Comparison of ENCODE assay signal across 7 mouse cellular contexts in genomic region chr6:83774781-83775563, GRCm38 (mm10). TPM values are rescaled to one million over a fixed set of nuclear protein-coding genes. Genes with fewer than 3 reads are reported as not detected.
DNase-seq lines count a peak whose midpoint lies in the region; ATAC-seq and TF ChIP-seq lines count a peak whose summit lies in the region.

No protein-coding gene starts in this region.

- H3ac ChIP-seq in C2C12 (ENCODE audit: control insufficient read depth, insufficient read length, low read depth) = peak overlapping the region; percentile 95

- peak overlapping the region; percentile 78 for H3K27ac ChIP-seq in liver, embryonic 14.5 days
- H3K27ac ChIP-seq in stomach, embryonic 14.5 days (ENCODE audit: low read length) = peak overlapping the region; percentile 88

- peak overlapping the region; percentile 73 for H3K4me2 ChIP-seq in liver, embryonic 14.5 days (ENCODE audit: low read depth)
- peak overlapping the region; percentile 78 for H3K4me2 ChIP-seq in stomach, embryonic 14.5 days (replicated peaks; ENCODE audit: low read depth, low read length)

- peak; percentile 54 for ATAC-seq in liver, embryonic 14.5 days (ENCODE audit: insufficient read depth)
- ATAC-seq in stomach, embryonic 14.5 days (ENCODE audit: insufficient number of reproducible peaks, insufficient read depth, low FRiP score, low read depth) = peak; percentile 31

- peaks cover 29% of the 10 kb centered on the region for H3K79me2 ChIP-seq in C2C12 (ENCODE audit: control insufficient read depth, insufficient read depth)

- TF ChIP-seq EP300 in liver, embryonic 14.5 days (IDR thresholded peaks at IDR 0.05; ENCODE audit: low read depth) = no peak

- H3K27me3 ChIP-seq in C2C12 (ENCODE audit: control insufficient read depth, insufficient read depth, insufficient read length) = no peaks in the 10 kb centered on the region
- H3K27me3 ChIP-seq in liver, embryonic 14.5 days (ENCODE audit: control insufficient read depth, insufficient read depth, low read length) = no peaks in the 10 kb centered on the region
- H3K27me3 ChIP-seq in stomach, embryonic 14.5 days (ENCODE audit: control insufficient read depth, insufficient read depth, low read length) = no peaks in the 10 kb centered on the region

- H3K4me1 ChIP-seq in liver, embryonic 14.5 days (replicated peaks; ENCODE audit: control insufficient read depth in 2 of 2, insufficient read depth in 2 of 2, low read length in 1 of 2) = peaks cover 0 to 8% of the 10 kb centered on the region in 2 experiments; a peak in 2 of 4 replicates
- peaks cover 15% of the 10 kb centered on the region; the same call in 1 of the 2 replicates for H3K4me1 ChIP-seq in stomach, embryonic 14.5 days (ENCODE audit: control insufficient read depth, insufficient read depth, low read length)

- H3K36me3 ChIP-seq in C2C12 (ENCODE audit: control insufficient read depth, insufficient read depth) = peaks cover 13% of the 10 kb centered on the region
- H3K36me3 ChIP-seq in liver, embryonic 14.5 days (replicated peaks; ENCODE audit: control insufficient read depth, insufficient read depth, low read depth) = no peaks in the 10 kb centered on the region; the same call in 1 of the 2 replicates
- peaks cover 11% of the 10 kb centered on the region for H3K36me3 ChIP-seq in stomach, embryonic 14.5 days (ENCODE audit: control insufficient read depth, insufficient read depth, low read length)

- WGBS in liver, embryonic 14.5 days (ENCODE audit: insufficient replicate concordance) = 1% methylated on average over 14 of the region's 14 CpGs
- WGBS in stomach, embryonic 14.5 days = 1% methylated on average over 14 of the region's 14 CpGs

- H3K79me3 ChIP-seq in C2C12 (ENCODE audit: low read depth) = peaks cover 11% of the 10 kb centered on the region

- peak overlapping the region; percentile 85 for H3K9ac ChIP-seq in liver, embryonic 14.5 days (replicated peaks)
- H3K9ac ChIP-seq in stomach, embryonic 14.5 days (replicated peaks; ENCODE audit: low read depth, low read length) = peak overlapping the region; percentile 90

- no peak for TF ChIP-seq CTCF in C2C12 (IDR thresholded peaks at IDR 0.05; ENCODE audit: control insufficient read depth, insufficient read depth, insufficient read length)
- no peak for TF ChIP-seq CTCF in liver, embryonic 14.5 days (IDR thresholded peaks at IDR 0.05; ENCODE audit: low read depth)

- H3K4me3 ChIP-seq in C2C12 (ENCODE audit: insufficient read depth, poor library complexity, severe bottlenecking) = peak overlapping the region; percentile 96
- H3K4me3 ChIP-seq in liver, embryonic 14.5 days (ENCODE audit: insufficient read depth in 1 of 2, low read depth in 2 of 2, low read length in 2 of 2) = peak overlapping the region; percentile 68 to 78
- H3K4me3 ChIP-seq in stomach, embryonic 14.5 days (ENCODE audit: low read depth, low read length) = peak overlapping the region; percentile 85

- DNase-seq in 3T3-L1 (ENCODE audit: low read depth, low spot score) = peak; percentile 51
- DNase-seq in embryo, embryonic 11 days = peak; percentile 45
- peak; percentile 17 for DNase-seq in heart, postnatal 4 days
- DNase-seq in liver, embryonic 14.5 days (ENCODE audit: low read depth in 3 of 3, low spot score in 3 of 3) = peak in 1 of 3 experiments; percentile 20
- DNase-seq in right cerebral cortex, adult 2 months (ENCODE audit: low spot score in 2 of 2) = no peak

- no peaks in the 10 kb centered on the region for H3K9me3 ChIP-seq in liver, embryonic 14.5 days (ENCODE audit: control insufficient read depth, low read length)
- H3K9me3 ChIP-seq in stomach, embryonic 14.5 days (ENCODE audit: control insufficient read depth, low read depth, low read length) = no peaks in the 10 kb centered on the region

TF ChIP-seq in C2C12, 6 proteins besides CTCF, POLR2A, EP300 and RAD21:
- no peak for TF ChIP-seq FOSL1 (IDR thresholded peaks at IDR 0.05; ENCODE audit: insufficient read depth, low read length, poor library complexity, severe bottlenecking)
- no peak for TF ChIP-seq MYOG (IDR thresholded peaks at IDR 0.05; ENCODE audit: control insufficient read depth, extremely low read depth, insufficient read length)
- TF ChIP-seq MAX (IDR thresholded peaks at IDR 0.05) = no peak
- no peak for TF ChIP-seq MYOD1 (IDR thresholded peaks at IDR 0.05; ENCODE audit: control insufficient read depth, insufficient read length, low read depth)
- no peak for TF ChIP-seq USF1 (IDR thresholded peaks at IDR 0.05; ENCODE audit: low read depth)
- TF ChIP-seq CEBPB (IDR thresholded peaks at IDR 0.05; ENCODE audit: low read depth) = no peak
TF ChIP-seq in C2C12: peak in this region for 0.

RNA-seq across cellular contexts. Expression of gene Tex261, which starts 0.6 kb away (rescaled TPM):
- 82.0 TPM for polyA plus RNA-seq in C2C12 (2012; fragmentation: generic; extraction: Trizol)
- 10 to 100 TPM; 85.2 to 85.8 TPM for total RNA-seq in heart, postnatal 4 days (2021)
- 21.6 and 26.5 TPM in 2 replicates for polyA plus RNA-seq in liver, embryonic 14.5 days (2012; rRNA removed)
- 42.6 and 44.2 TPM in 2 replicates for polyA plus RNA-seq in liver, embryonic 14.5 days (2014; fragmentation: Nextera tagmentation; extraction: Ambion mirVana)
- polyA plus RNA-seq in stomach, embryonic 14.5 days (2014; fragmentation: Nextera tagmentation; extraction: Ambion mirVana) = 68.1 and 75.4 TPM in 2 replicates

RNA-seq across cellular contexts. Expression of gene Ankrd53, which starts 12.5 kb away (rescaled TPM):
- polyA plus RNA-seq in C2C12 (2012; fragmentation: generic; extraction: Trizol) = 0.04 TPM
- not detected for total RNA-seq in heart, postnatal 4 days (2021)
- not detected in 2 replicates for polyA plus RNA-seq in liver, embryonic 14.5 days (2012; rRNA removed)
- polyA plus RNA-seq in liver, embryonic 14.5 days (2014; fragmentation: Nextera tagmentation; extraction: Ambion mirVana) = 0.08 TPM in 1 of 2 replicates, not detected in the other
- polyA plus RNA-seq in stomach, embryonic 14.5 days (2014; fragmentation: Nextera tagmentation; extraction: Ambion mirVana) = 0.20 TPM in 1 of 2 replicates, not detected in the other

RNA-seq across cellular contexts. Expression of gene Nagk, which starts 19.8 kb away (rescaled TPM):
- 37.3 TPM for polyA plus RNA-seq in C2C12 (2012; fragmentation: generic; extraction: Trizol)
- total RNA-seq in heart, postnatal 4 days (2021) = 10 to 100 TPM; 40.2 to 40.6 TPM
- 5.4 and 6.0 TPM in 2 replicates for polyA plus RNA-seq in liver, embryonic 14.5 days (2012; rRNA removed)
- polyA plus RNA-seq in liver, embryonic 14.5 days (2014; fragmentation: Nextera tagmentation; extraction: Ambion mirVana) = 13.9 and 15.6 TPM in 2 replicates
- polyA plus RNA-seq in stomach, embryonic 14.5 days (2014; fragmentation: Nextera tagmentation; extraction: Ambion mirVana) = 61.5 and 63.1 TPM in 2 replicates

RNA-seq across cellular contexts. Expression of gene Atp6v1b1, which starts 32.2 kb away (rescaled TPM):
- not detected for polyA plus RNA-seq in C2C12 (2012; fragmentation: generic; extraction: Trizol)
- total RNA-seq in heart, postnatal 4 days (2021) = not detected
- polyA plus RNA-seq in liver, embryonic 14.5 days (2012; rRNA removed) = 0.02 TPM in 1 of 2 replicates, not detected in the other
- not detected in 2 replicates for polyA plus RNA-seq in liver, embryonic 14.5 days (2014; fragmentation: Nextera tagmentation; extraction: Ambion mirVana)
- 0.42 and 0.45 TPM in 2 replicates for polyA plus RNA-seq in stomach, embryonic 14.5 days (2014; fragmentation: Nextera tagmentation; extraction: Ambion mirVana)

RNA-seq across cellular contexts. Expression of gene Paip2b, which starts 56.6 kb away (rescaled TPM):
- polyA plus RNA-seq in C2C12 (2012; fragmentation: generic; extraction: Trizol) = 12.6 TPM
- 10 to 100 TPM; 22.5 to 22.6 TPM for total RNA-seq in heart, postnatal 4 days (2021)
- polyA plus RNA-seq in liver, embryonic 14.5 days (2012; rRNA removed) = 4.0 and 5.6 TPM in 2 replicates
- polyA plus RNA-seq in liver, embryonic 14.5 days (2014; fragmentation: Nextera tagmentation; extraction: Ambion mirVana) = 2.5 and 3.5 TPM in 2 replicates
- polyA plus RNA-seq in stomach, embryonic 14.5 days (2014; fragmentation: Nextera tagmentation; extraction: Ambion mirVana) = 20.7 and 22.0 TPM in 2 replicates

Comparison
In these comparisons a context has a peak if more than half of its experiments do, and no peak if none do; other contexts are left out.
1. DNase-seq: peak in 3T3-L1 (single experiment), embryo, embryonic 11 days (single experiment) and heart, postnatal 4 days (single experiment); none in right cerebral cortex, adult 2 months (0 of 2).
2. Peak in every context shown above with its lines, with median percentiles within 50 percentile points of each other: H3K4me3 ChIP-seq.